Mouse (Mus musculus): ENCODE data around the gene Jmy.
"Not testable (repeated sequence)": the region's sequence is repeated elsewhere in the genome, so short reads cannot be mapped to it uniquely, and the experiment has no call there.

Gene Jmy

DNA sequence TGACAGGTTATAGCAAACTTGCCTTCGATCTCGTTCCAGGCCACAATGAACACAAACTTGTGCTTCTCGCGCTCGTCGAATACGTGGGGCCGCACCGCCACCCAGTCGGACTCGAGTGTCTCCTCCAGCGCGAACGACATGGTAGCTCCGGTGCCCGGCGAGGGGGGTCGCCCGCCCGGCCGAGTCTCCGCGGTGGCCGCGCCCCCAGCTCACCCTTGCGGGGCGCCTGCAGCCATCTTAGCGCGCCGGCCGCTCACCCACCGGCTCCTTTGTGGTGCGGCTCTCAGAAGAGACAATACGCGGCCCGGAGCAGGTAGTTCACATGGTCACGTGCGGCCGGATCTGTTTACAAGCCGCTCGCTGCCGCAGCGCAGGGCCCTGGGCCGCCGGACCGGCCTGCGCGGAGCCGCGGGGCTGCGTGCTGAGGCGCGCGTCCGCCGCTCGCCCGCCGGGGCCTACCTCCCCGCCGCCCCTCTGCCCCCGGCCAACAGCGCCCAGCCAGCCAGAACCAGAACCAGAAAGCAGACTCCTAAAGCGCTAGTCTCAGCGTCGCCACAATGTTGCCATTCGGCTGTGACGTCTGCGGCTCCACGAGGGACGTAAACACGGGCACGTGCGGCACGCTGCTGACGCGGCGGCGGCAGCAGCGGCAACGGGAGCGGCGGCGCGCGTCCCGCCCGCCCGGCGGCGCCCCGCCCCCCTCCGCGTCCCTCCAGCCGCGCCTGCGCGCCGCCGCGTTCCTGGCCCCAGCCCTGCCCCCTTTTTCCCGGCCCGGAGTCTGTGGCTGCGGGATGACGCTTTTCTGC is at the start of gene Jmy:
Gene Jmy (minus strand): TSS at position 642 of the 806 bp plus-strand sequence.
- DNase-seq (ENCODE audit: low read depth, low spot score): peak; percentile 79

- DNase-seq (ENCODE audit: low read depth, low spot score): no peak
Observed at GRCm38 (mm10) chr13:93547641-93548040, 48.0 kb upstream of the Jmy start.

DNA sequence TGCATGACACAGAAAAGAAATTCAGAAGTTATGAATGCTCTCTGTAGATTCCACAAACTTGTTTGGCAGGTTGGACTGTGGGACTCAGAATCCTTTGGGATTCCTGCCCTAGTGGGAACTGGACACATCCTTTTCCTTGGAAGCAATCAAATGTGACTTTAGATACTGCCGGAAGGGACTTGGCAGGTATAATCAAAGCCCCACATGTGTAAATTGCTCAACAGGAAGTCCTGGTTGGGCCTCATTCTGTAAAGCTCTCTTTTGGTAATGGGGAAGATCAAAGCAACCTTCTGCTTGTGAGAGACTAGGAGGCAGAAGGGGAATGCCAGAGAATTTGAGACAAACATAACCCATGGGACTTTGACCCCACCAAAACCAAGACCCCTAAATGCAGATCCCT is 46.4 kb upstream of the Jmy start:
- DNase-seq (ENCODE audit: low read depth, low spot score): no peak

DNA sequence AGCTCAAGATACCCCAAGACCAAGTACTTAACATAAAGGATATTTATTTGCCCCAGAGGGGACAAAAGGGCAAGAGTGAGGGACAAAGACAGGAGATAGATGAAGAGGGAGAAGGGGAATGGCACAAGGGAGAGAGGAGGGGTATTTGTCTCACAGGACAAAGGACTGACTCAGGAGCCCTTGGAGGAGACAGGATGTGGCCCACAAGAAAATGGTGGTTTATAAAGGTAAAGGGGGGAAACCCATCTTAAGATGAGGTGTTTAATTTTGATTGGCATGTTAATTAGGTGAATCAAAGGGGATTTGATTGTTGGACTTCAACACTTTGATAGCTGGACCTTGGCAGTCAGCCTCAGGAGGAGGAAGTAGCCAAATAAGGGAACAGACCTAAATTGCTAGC is 44.7 kb upstream of the Jmy start:
- DNase-seq (ENCODE audit: low read depth, low spot score): no peak

DNA sequence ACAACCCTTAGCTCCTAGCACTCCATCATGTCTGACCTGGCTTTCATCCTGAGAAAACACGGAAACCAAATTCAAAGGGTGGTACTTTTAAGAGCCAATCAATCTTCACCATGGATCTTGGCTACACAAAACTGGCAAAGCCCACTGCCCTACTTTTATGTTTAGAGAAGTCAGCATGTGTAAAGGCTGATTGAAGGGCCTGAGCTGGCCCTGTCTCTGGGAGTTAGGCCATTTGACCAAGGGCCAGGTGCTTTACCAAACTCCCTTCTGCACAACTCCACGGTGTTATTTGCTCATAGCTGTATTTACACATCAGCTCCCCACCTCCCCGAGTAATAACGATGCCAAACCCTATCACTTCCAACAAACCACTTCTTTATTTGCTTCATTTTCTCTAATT is 39.7 kb upstream of the Jmy start:
- DNase-seq (ENCODE audit: low read depth, low spot score): no peak

- DNase-seq (ENCODE audit: low read depth, low spot score): no peak
Observed at GRCm38 (mm10) chr13:93518753-93519319, 19.2 kb upstream of the Jmy start.

DNA sequence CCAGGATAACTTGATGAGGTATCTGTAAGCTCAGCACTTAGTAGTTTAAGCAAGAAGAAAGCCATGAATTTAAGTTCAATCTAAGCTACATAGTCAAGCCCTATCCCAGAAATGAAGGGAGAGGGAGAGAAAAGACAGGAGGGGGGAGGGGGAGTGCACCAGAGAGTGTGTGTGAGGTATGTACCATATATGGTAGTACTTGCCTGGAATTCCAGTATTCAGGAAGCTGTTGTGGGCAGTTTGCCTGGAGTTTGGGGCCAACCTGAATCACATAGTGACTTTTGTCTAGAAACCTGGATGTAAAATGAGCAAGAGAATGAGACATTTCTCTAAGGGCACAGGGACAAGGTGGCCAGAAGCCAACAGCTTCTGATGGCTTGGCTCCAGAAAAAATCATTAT is 17.6 kb upstream of the Jmy start:
- DNase-seq (ENCODE audit: low read depth, low spot score): no peak

DNA sequence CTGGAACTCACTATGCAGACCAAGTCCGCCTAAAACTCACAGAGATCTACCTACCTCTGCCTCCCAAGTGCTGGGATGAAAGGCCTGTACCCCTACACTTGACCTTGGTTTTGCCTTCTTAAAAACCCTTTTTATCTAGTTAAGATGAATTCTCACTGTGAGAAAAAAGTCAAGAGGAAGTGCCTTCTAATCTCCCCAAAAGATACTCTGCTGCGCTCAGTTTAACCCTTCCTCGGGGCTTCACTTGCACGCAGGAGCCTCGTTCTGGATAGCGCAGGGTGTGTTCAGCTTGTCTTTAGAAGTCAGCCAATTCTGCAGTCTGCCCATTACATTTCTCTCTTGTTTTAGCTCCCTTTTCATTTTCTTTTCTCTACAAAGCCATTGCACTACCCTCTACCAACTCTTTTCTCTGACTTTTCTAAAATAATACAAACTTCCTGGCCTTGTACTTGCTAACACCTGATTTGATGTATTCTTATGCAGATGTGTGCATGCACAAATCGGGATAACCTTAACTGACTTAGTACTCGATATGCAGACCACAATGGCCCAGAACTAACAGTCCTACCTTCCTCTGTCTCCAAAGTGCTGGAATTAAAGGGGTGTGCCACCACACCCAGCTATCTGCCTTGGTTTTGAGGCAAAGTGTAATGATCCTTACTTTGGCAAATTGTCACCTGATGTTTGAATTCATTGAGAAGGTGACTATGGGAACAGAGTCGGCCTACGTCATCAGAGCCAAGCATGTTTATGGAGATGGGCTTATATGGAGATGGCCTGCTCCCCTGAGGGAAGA is 14.6 kb upstream of the Jmy start:
- no peak for DNase-seq (ENCODE audit: low read depth, low spot score)

GRCm38 (mm10) chr13:93510447-93511180 is 11.0 kb upstream of the Jmy start:
- no peak for DNase-seq (ENCODE audit: low read depth, low spot score)

- DNase-seq (ENCODE audit: low read depth, low spot score): not testable (repeated sequence)
Observed at GRCm38 (mm10) chr13:93506920-93507319, 7.3 kb upstream of the Jmy start.

DNA sequence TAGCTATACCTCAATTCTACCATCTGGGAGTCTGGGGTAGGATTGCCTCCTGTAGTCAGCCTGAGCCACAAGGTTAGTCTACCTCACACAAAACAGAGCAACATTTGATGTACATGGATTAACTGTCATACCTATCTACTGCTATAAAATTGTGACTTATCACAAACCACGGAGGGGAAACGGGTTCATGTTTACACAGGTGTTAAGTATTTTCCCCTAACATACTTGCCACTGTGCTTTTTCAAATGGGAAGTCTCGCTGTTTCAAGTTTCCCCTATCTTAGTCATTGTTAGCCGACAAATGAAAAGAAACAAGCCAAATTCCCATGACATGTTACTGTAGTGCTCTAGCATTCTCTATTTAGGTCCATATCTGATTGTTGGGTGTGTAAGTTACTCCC is 2.1 kb upstream of the Jmy start:
- no peak for DNase-seq (ENCODE audit: low read depth, low spot score)

GRCm38 (mm10) chr13:93499973-93500633 is 495 bp upstream of the Jmy start:
- DNase-seq (ENCODE audit: low read depth, low spot score): no peak

DNA sequence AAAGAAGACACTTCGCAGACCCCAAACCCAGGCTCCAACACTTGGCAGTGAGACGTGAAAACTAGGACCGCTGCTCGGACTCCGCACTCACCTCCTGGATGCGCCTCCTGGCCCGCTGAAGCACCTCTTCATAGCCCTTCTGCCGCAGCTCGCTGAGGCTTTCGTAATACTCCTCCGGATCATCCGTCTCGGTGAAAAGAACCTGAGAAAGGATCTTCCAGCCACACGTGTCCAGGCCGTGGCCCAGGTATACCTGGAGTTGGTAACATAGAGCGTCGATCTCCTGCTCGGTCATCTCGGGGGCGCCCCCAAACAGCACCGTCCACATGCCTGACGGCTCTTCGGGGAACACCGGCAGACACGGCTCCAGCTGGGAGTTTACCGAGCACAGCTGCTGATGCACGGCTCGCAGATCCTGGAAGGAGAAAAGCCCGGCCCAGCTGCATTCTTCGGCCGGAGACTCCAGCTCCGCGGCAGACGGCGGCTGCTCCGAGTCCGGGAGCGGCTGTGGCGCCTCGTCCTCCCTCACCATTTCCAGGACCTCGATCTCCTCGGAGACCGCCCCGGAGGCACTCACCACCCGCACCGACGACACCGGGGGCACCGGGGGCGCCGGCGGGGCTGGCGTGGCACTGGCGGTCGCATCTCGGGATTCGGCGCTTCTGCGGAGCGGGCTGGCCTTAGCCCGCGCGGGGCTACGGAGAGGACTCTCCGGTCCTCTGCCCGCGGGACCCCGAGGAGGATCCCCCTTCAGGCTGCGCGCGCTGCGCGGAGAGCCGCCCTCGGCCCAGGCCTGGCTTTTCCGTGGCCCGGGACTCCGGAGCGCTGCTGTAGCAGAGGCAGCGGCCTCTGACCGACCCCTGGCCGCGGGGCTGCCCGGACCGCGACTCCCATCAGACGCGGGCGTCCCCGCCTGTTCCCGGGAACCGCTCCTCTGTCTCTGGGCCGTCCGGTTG is 1.1 kb downstream of the Jmy start:
- peak; percentile 13 for DNase-seq (ENCODE audit: low read depth, low spot score)

- DNase-seq (ENCODE audit: low read depth, low spot score): no peak
Observed at GRCm38 (mm10) chr13:93496977-93497376, 2.6 kb downstream of the Jmy start.

DNA sequence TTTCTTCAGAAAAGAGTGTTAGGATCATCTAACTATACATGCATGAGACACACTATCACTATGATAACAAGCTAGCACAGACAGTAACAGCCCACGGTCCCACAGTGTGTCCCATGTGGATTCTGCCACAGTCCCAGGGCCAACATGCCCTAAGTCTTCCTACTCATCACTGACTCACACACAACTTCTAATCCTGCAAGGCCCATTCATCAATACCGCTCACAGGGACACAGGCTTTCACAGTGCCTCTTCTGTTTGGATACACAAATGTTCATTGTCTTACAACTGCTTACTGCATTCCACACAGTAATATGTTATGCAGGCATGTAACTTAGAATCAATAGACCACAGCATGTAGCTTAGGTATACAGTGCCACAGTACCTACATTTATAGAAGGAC is 11.1 kb downstream of the Jmy start:
- DNase-seq (ENCODE audit: low read depth, low spot score): no peak

GRCm38 (mm10) chr13:93487734-93488133 is 11.9 kb downstream of the Jmy start:
- DNase-seq (ENCODE audit: low read depth, low spot score): no peak

GRCm38 (mm10) chr13:93484276-93484675 is 15.3 kb downstream of the Jmy start:
- no peak for DNase-seq (ENCODE audit: low read depth, low spot score)

GRCm38 (mm10) chr13:93481110-93481509 is 18.5 kb downstream of the Jmy start:
- no peak for DNase-seq (ENCODE audit: low read depth, low spot score)

- DNase-seq (ENCODE audit: low read depth, low spot score): no peak
Observed at GRCm38 (mm10) chr13:93478344-93478743, 21.3 kb downstream of the Jmy start.

DNA sequence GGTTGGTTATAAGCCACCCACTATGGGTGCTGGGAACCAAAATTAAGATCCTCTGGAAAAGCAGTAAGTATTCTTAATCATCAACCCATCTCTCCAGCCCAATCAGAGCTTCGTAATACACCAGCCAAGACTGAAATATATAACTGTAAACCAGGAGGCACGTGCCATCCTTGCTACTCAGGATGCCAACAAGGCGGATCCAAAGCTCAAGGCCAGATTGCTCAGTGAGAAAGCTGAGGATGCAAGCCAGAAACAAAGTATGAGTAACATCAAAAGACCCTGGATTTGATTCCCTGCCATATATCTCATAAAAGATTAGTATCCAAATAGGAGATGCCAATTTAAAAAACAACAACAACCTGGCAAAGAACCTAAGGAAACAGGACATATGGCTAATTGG is 31.3 kb downstream of the Jmy start:
- DNase-seq (ENCODE audit: low read depth, low spot score): no peak
